Mouse (Mus musculus) myocyte (in vitro differentiated cells): ENCODE data around the gene Slc47a1. TPM values are rescaled to one million over a fixed set of nuclear protein-coding genes. Genes with fewer than 3 reads are reported as not detected.

Experiments
- H3K27me3 ChIP-seq: one replicate; pipeline ENCODE4 v1.6.1; 2011; ENCODE audit not compliant: control insufficient read depth, insufficient read depth, insufficient read length
- H3K36me3 ChIP-seq: one replicate; pipeline ENCODE4 v1.6.1; 2011; ENCODE audit not compliant: control insufficient read depth, insufficient read depth
- H3K4me2 ChIP-seq: one replicate; pipeline ENCODE4 v1.6.1; 2011; ENCODE audit warnings: low read depth, control low read depth
- H3K4me3 ChIP-seq: one replicate; pipeline ENCODE4 v1.5.1; 2011; ENCODE audit warnings: mild to moderate bottlenecking, control low read depth, moderate library complexity
- H3K79me2 ChIP-seq: one replicate; pipeline ENCODE4 v1.6.1; 2011; ENCODE audit not compliant: control insufficient read depth, insufficient read depth
- H3ac ChIP-seq: one replicate; pipeline ENCODE4 v1.6.1; 2011; ENCODE audit not compliant: control insufficient read depth, insufficient read length
- CEBPB ChIP-seq: IDR thresholded peaks from 2 replicates; pipeline ENCODE4 v1.6.1; 2011; ENCODE audit warnings: mild to moderate bottlenecking, moderate library complexity; ENCODE audit not compliant: poor library complexity, insufficient read depth, severe bottlenecking
- E2F4 ChIP-seq: IDR thresholded peaks from one replicate; pipeline ENCODE4 v1.6.1; 2011; ENCODE audit warnings: mild to moderate bottlenecking, control low read depth, moderate library complexity; ENCODE audit not compliant: insufficient read depth
- MAX ChIP-seq: IDR thresholded peaks from one replicate; pipeline ENCODE4 v1.6.1; 2011; ENCODE audit warnings: low read depth, mild to moderate bottlenecking, control low read depth
- MYOD1 ChIP-seq, 3 experiments: IDR thresholded peaks; one replicate each; pipeline ENCODE4 v1.6.1; 2011; ENCODE audit warnings: control low read depth in 2 of 3, low read depth in 2 of 3, mild to moderate bottlenecking in 2 of 3, moderate library complexity in 1 of 3; ENCODE audit not compliant: insufficient read length in 2 of 3, control insufficient read depth in 1 of 3
- MYOG ChIP-seq, 3 experiments: IDR thresholded peaks; one replicate each; pipeline ENCODE4 v1.6.1; 2011; ENCODE audit warnings: control low read depth in 2 of 3, low read depth in 2 of 3, mild to moderate bottlenecking in 2 of 3; ENCODE audit not compliant: insufficient read length in 2 of 3, control insufficient read depth in 1 of 3, insufficient read depth in 1 of 3
- POLR2A ChIP-seq: IDR thresholded peaks from one replicate; pipeline ENCODE4 v1.6.1; 2011; ENCODE audit warnings: low read depth, mild to moderate bottlenecking, control low read depth, moderate library complexity; ENCODE audit not compliant: insufficient read length
- POLR2AphosphoS2 ChIP-seq: IDR thresholded peaks from one replicate; pipeline ENCODE4 v1.6.1; 2011; ENCODE audit warnings: low read depth, control low read depth; ENCODE audit not compliant: insufficient read length
- REST ChIP-seq: IDR thresholded peaks from one replicate; pipeline ENCODE4 v1.6.1; 2011; ENCODE audit warnings: mild to moderate bottlenecking, control low read depth, moderate library complexity; ENCODE audit not compliant: insufficient read depth, insufficient read length
- SRF ChIP-seq: IDR thresholded peaks from one replicate; pipeline ENCODE4 v1.6.1; 2011; ENCODE audit warnings: low read depth; ENCODE audit not compliant: control insufficient read depth, insufficient read length
- TCF12 ChIP-seq: IDR thresholded peaks from one replicate; pipeline ENCODE4 v1.6.1; 2011; ENCODE audit warnings: mild to moderate bottlenecking, control low read depth; ENCODE audit not compliant: poor library complexity, insufficient read depth, severe bottlenecking
- TCF3 ChIP-seq: IDR thresholded peaks from one replicate; pipeline ENCODE4 v1.6.1; 2011; ENCODE audit warnings: low read depth, control low read depth; ENCODE audit not compliant: insufficient read length
- USF1 ChIP-seq: IDR thresholded peaks from one replicate; pipeline ENCODE4 v1.6.1; 2011; ENCODE audit warnings: low read depth, mild to moderate bottlenecking, control low read depth, moderate library complexity
- polyA plus RNA-seq: library from polyadenylated mRNA; unstranded; fragments of >200 nt; fragmentation: generic; extraction: Trizol; gene quantifications from one replicate; pipeline ENCODE4 v1.2.1, GENCODE M21; 2012; ENCODE audit warnings: missing spikeins

Slc47a1 gene
- polyA plus RNA-seq, 1 experiment: 0.05 TPM

- Histone ChIP-seq H3K79me2 (no peaks in the 10 kb centered on the region), H3K4me3 (peak overlapping the region; percentile 65), H3ac (no peak overlapping the region), H3K36me3 (no peaks in the 10 kb centered on the region), H3K27me3 (no peaks in the 10 kb centered on the region), H3K4me2 (peak overlapping the region; percentile 77)
- TF ChIP-seq REST: no peak
- TF ChIP-seq SRF: no peak
- TF ChIP-seq E2F4: no peak
- TF ChIP-seq POLR2AphosphoS2: no peak
- TF ChIP-seq CEBPB: no peak
- TF ChIP-seq POLR2A: no peak
- no peak for TF ChIP-seq MYOD1 (IDR thresholded peaks at IDR 0.05; ENCODE audit: control insufficient read depth in 1 of 3, insufficient read length in 2 of 3, low read depth in 2 of 3)
- TF ChIP-seq MAX: no peak
- TF ChIP-seq MYOG (IDR thresholded peaks at IDR 0.05; ENCODE audit: control insufficient read depth in 1 of 3, insufficient read depth in 1 of 3, insufficient read length in 2 of 3, low read depth in 2 of 3): no peak
- no peak for TF ChIP-seq TCF12
- TF ChIP-seq USF1: no peak
- TF ChIP-seq TCF3: no peak
These were observed 30.9 kb upstream of the Slc47a1 start for GRCm38 (mm10) chr11:61409051-61409450.

GRCm38 (mm10) chr11:61408184-61409027 lies 30.3 kb upstream of the Slc47a1 start:
- H3K27me3 ChIP-seq: no peaks in the 10 kb centered on the region
- TF ChIP-seq MYOD1 (IDR thresholded peaks at IDR 0.05; ENCODE audit: control insufficient read depth in 1 of 3, insufficient read length in 2 of 3, low read depth in 2 of 3): no peak
- peak; percentile 34 for TF ChIP-seq POLR2AphosphoS2
- TF ChIP-seq SRF: no peak
- no peak for TF ChIP-seq CEBPB
- TF ChIP-seq TCF12: no peak
- no peak for TF ChIP-seq REST
- no peak for TF ChIP-seq E2F4
- no peak for TF ChIP-seq TCF3
- peak in 1 of 3 experiments; percentile 2 for TF ChIP-seq MYOG (IDR thresholded peaks at IDR 0.05; ENCODE audit: control insufficient read depth in 1 of 3, insufficient read depth in 1 of 3, insufficient read length in 2 of 3, low read depth in 2 of 3)
- TF ChIP-seq MAX: no peak
- no peak for TF ChIP-seq USF1
- peak; percentile 74 for TF ChIP-seq POLR2A
- H3K4me2 ChIP-seq: peak overlapping the region; percentile 77
- H3K36me3 ChIP-seq: no peaks in the 10 kb centered on the region
- H3K4me3 ChIP-seq: peak overlapping the region; percentile 65
- H3K79me2 ChIP-seq: no peaks in the 10 kb centered on the region
- peak overlapping the region; percentile 76 for H3ac ChIP-seq

- peaks cover under 1% of the 10 kb centered on the region for H3K27me3 ChIP-seq
- peak overlapping the region; percentile 76 for H3ac ChIP-seq
- TF ChIP-seq POLR2AphosphoS2 (no peak), E2F4 (peak; percentile 42), USF1 (no peak), REST (no peak), TCF12 (no peak), TCF3 (no peak), SRF (no peak), CEBPB (peak; percentile 50; the same call in 1 of the 2 replicates), MYOD1 (IDR thresholded peaks at IDR 0.05; ENCODE audit: control insufficient read depth in 1 of 3, insufficient read length in 2 of 3, low read depth in 2 of 3) (peak in 1 of 3 experiments; percentile 41), MYOG (IDR thresholded peaks at IDR 0.05; ENCODE audit: control insufficient read depth in 1 of 3, insufficient read depth in 1 of 3, insufficient read length in 2 of 3, low read depth in 2 of 3) (no peak), POLR2A (no peak), MAX (no peak)
- no peaks in the 10 kb centered on the region for H3K36me3 ChIP-seq
- no peaks in the 10 kb centered on the region for H3K79me2 ChIP-seq
- H3K4me3 ChIP-seq: peak overlapping the region; percentile 65
- H3K4me2 ChIP-seq: peak overlapping the region; percentile 68
These were observed 29.6 kb upstream of the Slc47a1 start for GRCm38 (mm10) chr11:61407638-61408183.

GRCm38 (mm10) chr11:61401794-61402193 lies 23.6 kb upstream of the Slc47a1 start:
- Histone ChIP-seq H3K4me3 (no peak overlapping the region), H3K79me2 (no peaks in the 10 kb centered on the region), H3K4me2 (no peak overlapping the region), H3ac (no peak overlapping the region), H3K36me3 (no peaks in the 10 kb centered on the region), H3K27me3 (peaks cover 4% of the 10 kb centered on the region)
- TF ChIP-seq CEBPB (no peak), REST (no peak), MYOG (IDR thresholded peaks at IDR 0.05; ENCODE audit: control insufficient read depth in 1 of 3, insufficient read depth in 1 of 3, insufficient read length in 2 of 3, low read depth in 2 of 3) (no peak), E2F4 (no peak), TCF12 (no peak), POLR2AphosphoS2 (no peak), TCF3 (no peak), MYOD1 (IDR thresholded peaks at IDR 0.05; ENCODE audit: control insufficient read depth in 1 of 3, insufficient read length in 2 of 3, low read depth in 2 of 3) (no peak)
